Mouse (Mus musculus): ENCODE data around the gene P2rx7. TPM values are rescaled to one million over a fixed set of nuclear protein-coding genes. Genes with fewer than 3 reads are reported as not detected.
A peak's percentile ranks its signal among the peaks of the same experiment; 100 is the strongest.

Gene P2rx7
- polyA plus RNA-seq, 1 experiment from 2014 or later = 0.63 TPM

DNA sequence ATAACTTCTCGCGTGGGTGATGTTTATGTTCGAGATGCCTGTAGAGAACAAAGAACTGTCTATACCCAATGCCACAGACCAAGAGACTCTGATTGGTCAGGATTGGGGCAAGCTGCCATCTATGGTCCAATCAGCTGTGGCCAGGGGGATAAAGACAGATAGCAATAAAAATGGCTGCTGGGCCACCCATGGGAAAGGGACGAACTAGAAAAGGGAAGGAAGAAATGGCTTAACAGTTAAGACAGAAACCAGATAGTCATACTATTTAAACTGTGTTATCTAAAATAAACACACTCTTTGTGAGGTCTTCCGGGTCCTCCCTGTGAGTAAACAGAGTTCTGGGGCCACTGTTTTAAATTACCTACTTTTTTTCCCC, 57.1 kb downstream of the P2rx7 start:
- Histone ChIP-seq H3K27ac (replicated peaks) (no peak overlapping the region), H3K9me3 (replicated peaks) (no peaks in the 10 kb centered on the region), H3K4me1 (no peaks in the 10 kb centered on the region), H3K27me3 (ENCODE audit: low read depth, poor library complexity, severe bottlenecking) (0 out of 2 replicates have a peak, but pooled peaks cover under 1% of the 10 kb centered on the region), H3K36me3 (no peaks in the 10 kb centered on the region), H3K4me3 (no peak overlapping the region)
- no peak for DNase-seq (ENCODE audit: low spot score)
- WGBS = 73% methylated on average over 5 of the region's 5 CpGs

DNA sequence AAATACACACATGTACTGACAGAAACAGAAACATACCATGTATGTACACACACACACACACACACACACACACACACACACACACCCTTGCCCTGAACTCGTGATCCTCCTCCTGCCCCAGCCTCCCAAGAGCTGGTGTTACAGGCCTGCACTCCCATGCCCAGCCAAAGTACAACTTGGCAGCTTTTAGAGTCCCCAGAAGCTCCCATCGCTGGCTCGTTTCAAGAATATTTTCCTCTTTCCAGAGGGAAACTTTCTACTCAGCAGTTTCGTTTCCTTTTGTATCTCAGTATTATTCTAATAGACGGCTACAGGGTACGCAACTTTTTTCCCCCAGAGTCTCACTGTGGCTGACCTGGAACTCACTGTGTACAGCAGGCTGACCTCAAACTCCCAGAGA, 58.4 kb downstream of the P2rx7 start:
- no peaks in the 10 kb centered on the region for H3K36me3 ChIP-seq
- 84% methylated on average over 6 of the region's 6 CpGs for WGBS

DNA sequence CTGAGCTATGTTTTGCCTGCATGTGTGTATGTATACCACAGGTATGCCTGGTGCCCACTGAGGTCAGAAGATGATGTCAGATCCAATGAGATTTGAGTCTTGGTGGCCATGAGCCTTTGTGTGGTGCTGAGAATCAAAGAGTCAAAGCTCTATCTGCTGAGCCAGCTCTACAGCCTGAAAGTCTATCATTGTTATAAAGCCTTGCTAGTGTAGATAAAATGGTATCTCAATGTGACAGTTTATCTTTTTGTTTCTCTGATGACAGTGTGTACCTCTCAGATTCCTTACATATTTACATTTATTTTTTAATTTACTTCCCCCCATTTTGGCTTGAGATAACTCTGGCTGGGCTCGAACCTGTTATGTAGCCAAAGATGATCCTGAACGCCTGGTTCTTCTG, 59.9 kb downstream of the P2rx7 start:
- no peak for DNase-seq (ENCODE audit: low spot score)
- Histone ChIP-seq H3K9me3 (replicated peaks) (no peaks in the 10 kb centered on the region), H3K36me3 (no peaks in the 10 kb centered on the region), H3K27ac (replicated peaks) (no peak overlapping the region), H3K27me3 (ENCODE audit: low read depth, poor library complexity, severe bottlenecking) (peaks cover 17% of the 10 kb centered on the region), H3K4me3 (no peak overlapping the region), H3K4me1 (peaks cover 18% of the 10 kb centered on the region)
- 94% methylated on average over 2 of the region's 2 CpGs for WGBS

More for the DNA sequence above, 58.4 kb downstream of the P2rx7 start:
- Histone ChIP-seq H3K4me3 (no peak overlapping the region), H3K9me3 (replicated peaks) (no peaks in the 10 kb centered on the region), H3K4me1 (peaks cover 8% of the 10 kb centered on the region), H3K27me3 (ENCODE audit: low read depth, poor library complexity, severe bottlenecking) (peaks cover 11% of the 10 kb centered on the region), H3K27ac (replicated peaks) (no peak overlapping the region)
- DNase-seq (ENCODE audit: low spot score) = no peak

DNA sequence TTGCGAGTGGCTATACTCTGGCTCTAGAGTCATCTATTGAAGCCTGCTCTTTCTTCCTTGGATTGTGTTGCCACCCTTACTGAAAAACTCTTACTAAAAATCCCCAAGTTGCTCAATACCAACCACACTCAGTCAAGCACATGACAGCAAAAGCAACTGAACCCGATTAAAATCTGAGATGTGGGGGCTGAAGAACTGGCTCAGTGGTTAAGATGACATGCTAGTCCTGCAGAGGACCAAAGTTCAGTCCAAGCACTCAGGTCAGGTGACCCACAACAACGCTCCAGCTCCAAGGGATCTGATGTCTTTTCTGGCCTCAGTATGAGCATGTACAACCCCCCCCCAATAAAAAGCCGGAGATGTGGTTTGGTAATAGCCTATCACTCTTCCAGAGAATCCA, 60.9 kb downstream of the P2rx7 start:
- no peak overlapping the region for H3K4me3 ChIP-seq
- DNase-seq (ENCODE audit: low spot score) = no peak
- 91% methylated on average over 4 of the region's 4 CpGs for WGBS
- H3K27ac ChIP-seq (replicated peaks) = no peak overlapping the region
- no peaks in the 10 kb centered on the region for H3K9me3 ChIP-seq (replicated peaks)
- H3K4me1 ChIP-seq = peaks cover 18% of the 10 kb centered on the region
- H3K27me3 ChIP-seq (ENCODE audit: low read depth, poor library complexity, severe bottlenecking) = peaks cover 19% of the 10 kb centered on the region
- no peaks in the 10 kb centered on the region for H3K36me3 ChIP-seq

DNA sequence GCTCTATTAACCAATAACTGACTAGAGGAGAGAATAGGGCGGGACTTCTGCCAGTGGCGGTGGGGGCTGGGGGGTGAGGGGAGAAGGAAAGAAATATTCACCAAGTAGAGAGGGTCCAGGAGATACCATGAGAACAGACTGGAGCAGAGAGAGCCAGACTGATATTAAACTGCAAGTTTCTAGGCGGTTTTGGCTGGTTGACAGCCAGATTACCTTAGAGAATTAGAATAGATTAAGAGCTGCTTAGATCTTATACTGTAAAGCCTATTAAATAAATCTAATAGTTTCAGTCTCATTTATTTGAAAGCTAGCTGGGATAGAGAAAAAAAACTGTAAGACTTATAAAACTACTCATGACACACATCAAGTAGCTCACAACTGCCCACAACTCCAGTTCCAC, 61.5 kb downstream of the P2rx7 start:
- Histone ChIP-seq H3K27me3 (ENCODE audit: low read depth, poor library complexity, severe bottlenecking) (peaks cover 19% of the 10 kb centered on the region), H3K9me3 (replicated peaks) (no peaks in the 10 kb centered on the region), H3K36me3 (no peaks in the 10 kb centered on the region), H3K4me1 (peaks cover 18% of the 10 kb centered on the region), H3K4me3 (no peak overlapping the region), H3K27ac (replicated peaks) (no peak overlapping the region)
- DNase-seq (ENCODE audit: low spot score) = no peak
- WGBS = 85% methylated on average over 3 of the region's 3 CpGs

DNA sequence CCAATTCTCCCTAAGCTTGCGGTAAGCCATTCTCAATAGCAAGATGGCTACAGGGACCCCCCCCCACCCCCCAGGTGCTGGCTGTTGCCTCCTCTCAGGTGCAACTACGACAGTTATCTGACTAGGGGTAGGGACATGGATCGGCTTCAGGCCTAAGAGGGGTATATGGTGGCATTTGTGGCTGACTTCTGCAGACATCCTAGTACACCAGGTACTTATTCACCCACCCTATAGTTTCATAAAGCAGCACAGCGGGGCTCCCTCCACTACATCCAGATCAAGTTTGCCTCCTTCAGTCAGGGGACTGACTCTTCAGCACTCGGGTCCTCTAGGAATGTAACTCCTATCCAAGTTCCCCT, 63.2 kb downstream of the P2rx7 start:
- 46% methylated on average over 5 of the region's 5 CpGs for WGBS
- peak overlapping the region; percentile 77 for H3K4me3 ChIP-seq
- DNase-seq (ENCODE audit: low spot score) = no peak
- peaks cover 18% of the 10 kb centered on the region for H3K4me1 ChIP-seq
- no peaks in the 10 kb centered on the region for H3K9me3 ChIP-seq (replicated peaks)
- peak overlapping the region; percentile 88 for H3K27ac ChIP-seq (replicated peaks)
- no peaks in the 10 kb centered on the region for H3K36me3 ChIP-seq
- peaks cover 19% of the 10 kb centered on the region for H3K27me3 ChIP-seq (ENCODE audit: low read depth, poor library complexity, severe bottlenecking)

DNA sequence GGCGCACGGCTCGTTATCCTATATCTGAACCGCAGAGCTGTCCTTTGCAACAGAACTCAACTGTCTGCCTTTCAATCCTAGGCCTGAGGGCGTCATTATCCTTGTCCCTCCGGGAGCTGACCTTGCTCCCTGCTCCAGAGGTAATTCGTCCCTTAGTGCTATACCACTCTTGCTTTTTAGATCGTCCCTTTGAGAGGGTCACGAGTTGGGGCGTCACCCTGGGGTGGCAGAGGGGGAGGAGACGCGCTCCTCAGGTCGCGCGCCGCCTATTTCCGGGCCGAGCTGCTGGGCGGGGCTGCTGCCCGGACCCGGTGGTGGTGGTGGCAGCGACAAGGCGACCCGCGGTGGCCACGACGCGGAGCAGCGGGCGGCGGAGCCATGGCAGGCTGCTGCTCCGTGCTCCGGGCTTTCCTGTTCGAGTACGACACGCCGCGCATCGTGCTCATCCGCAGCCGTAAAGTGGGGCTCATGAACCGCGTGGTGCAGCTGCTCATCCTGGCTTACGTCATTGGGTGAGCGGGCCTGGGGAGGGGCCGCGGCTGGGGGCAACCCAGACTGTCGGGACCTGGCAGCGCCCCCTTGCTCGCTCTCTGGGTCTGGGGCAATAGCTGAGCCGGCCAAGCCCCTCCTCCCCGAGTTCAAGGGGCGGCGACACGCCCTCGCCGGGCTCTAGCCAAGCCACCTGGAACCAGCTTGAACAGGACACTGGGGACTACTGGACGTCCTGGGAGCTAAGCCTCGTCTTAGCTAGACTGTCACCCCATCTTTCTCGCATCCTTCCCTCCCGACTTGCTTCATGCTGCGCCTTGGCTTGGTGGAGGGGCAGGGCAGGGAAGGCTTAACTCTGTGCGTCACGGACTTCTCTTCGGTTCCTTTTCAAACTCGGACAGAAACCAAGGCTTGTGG, 63.8 kb downstream of the P2rx7 start, which contains the start of gene P2rx4:
Gene P2rx4, plus strand, starts transcription at position 269 of the 906 bp plus-strand sequence.
- Histone ChIP-seq H3K27me3 (ENCODE audit: low read depth, poor library complexity, severe bottlenecking) (peaks cover 19% of the 10 kb centered on the region), H3K9me3 (replicated peaks) (no peaks in the 10 kb centered on the region), H3K36me3 (no peaks in the 10 kb centered on the region), H3K4me1 (peaks cover 18% of the 10 kb centered on the region), H3K27ac (replicated peaks) (peak within 1 kb of the TSS; percentile 88), H3K4me3 (peak within 1 kb of the TSS; percentile 77)
- DNase-seq (ENCODE audit: low spot score) = peak; percentile 79
- WGBS = 1% methylated on average over 66 of the region's 66 CpGs

DNA sequence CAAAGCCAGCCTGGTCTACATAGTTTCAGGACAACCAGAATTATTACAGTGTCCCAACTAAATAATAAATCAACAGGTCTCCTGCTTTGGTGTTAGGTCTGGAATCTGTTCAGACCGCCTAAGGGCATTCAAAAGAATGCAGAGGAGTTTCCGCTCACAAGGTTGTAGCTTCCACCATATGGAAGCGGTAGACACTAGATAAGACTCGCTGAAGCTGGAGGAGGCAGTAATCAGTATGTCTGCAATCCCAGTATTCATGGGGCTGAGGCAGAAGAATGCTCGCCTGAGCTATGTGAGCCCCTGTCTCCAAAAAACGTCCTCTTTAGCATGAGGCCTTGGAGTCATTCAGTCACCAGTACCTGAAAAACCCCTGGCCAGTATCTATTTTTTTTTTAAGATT, 65.1 kb downstream of the P2rx7 start:
- Histone ChIP-seq H3K27me3 (ENCODE audit: low read depth, poor library complexity, severe bottlenecking) (peaks cover 19% of the 10 kb centered on the region), H3K4me3 (no peak overlapping the region), H3K27ac (replicated peaks) (no peak overlapping the region), H3K9me3 (replicated peaks) (no peaks in the 10 kb centered on the region), H3K36me3 (no peaks in the 10 kb centered on the region), H3K4me1 (peaks cover 18% of the 10 kb centered on the region)
- 89% methylated on average over 6 of the region's 6 CpGs for WGBS
- DNase-seq (ENCODE audit: low spot score) = no peak

DNA sequence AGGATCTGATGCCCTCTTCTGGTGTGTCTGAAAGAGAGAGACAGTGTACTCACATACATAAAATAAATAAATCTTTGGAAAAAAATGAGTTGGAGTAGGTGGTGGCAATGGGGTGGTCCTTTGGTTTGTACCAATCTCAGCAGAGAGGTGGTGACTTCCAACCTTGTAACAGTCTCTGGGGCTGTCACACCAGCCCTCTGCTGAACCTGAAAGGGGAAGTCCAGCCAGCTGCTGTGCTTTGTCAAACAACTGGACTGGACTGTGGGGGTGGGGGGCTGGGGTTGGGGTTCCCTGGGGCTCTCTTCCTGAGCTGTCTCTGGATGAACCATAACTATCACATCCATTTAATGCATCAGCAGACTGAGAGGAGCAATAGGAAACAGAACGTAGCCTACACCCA, 72.0 kb downstream of the P2rx7 start:
- no peak overlapping the region for H3K4me3 ChIP-seq
- H3K27ac ChIP-seq (replicated peaks) = no peak overlapping the region
- DNase-seq (ENCODE audit: low spot score) = no peak
- no peaks in the 10 kb centered on the region for H3K4me1 ChIP-seq
- no peaks in the 10 kb centered on the region for H3K9me3 ChIP-seq (replicated peaks)
- H3K27me3 ChIP-seq (ENCODE audit: low read depth, poor library complexity, severe bottlenecking) = no peaks in the 10 kb centered on the region
- 93% methylated on average over 1 of the region's 1 CpGs for WGBS
- no peaks in the 10 kb centered on the region for H3K36me3 ChIP-seq

DNA sequence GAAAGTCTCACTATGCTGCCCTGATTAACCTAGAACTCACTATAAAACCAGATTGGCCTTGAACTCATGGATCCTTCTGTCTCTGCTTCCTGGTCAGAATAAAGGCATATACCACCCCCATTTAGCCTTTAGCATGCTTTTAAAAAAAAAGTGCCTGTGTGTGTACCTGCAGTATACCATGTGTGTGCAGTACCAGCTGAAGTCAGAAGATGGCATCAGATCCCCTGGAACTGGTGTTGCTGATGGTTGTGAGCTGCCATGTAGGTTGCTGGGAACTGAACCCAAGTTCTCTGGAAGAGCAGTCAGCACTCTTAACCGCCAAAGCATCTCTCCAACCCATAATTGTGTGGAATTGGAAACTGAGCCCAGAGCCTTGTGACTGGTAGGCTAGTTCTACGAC, 73.1 kb downstream of the P2rx7 start:
- no peaks in the 10 kb centered on the region for H3K36me3 ChIP-seq
- no peaks in the 10 kb centered on the region for H3K27me3 ChIP-seq (ENCODE audit: low read depth, poor library complexity, severe bottlenecking)
- H3K4me3 ChIP-seq = no peak overlapping the region
- no peak overlapping the region for H3K27ac ChIP-seq (replicated peaks)
- no peaks in the 10 kb centered on the region for H3K9me3 ChIP-seq (replicated peaks)
- H3K4me1 ChIP-seq = no peaks in the 10 kb centered on the region
- 97% methylated on average over 2 of the region's 2 CpGs for WGBS
- no peak for DNase-seq (ENCODE audit: low spot score)

DNA sequence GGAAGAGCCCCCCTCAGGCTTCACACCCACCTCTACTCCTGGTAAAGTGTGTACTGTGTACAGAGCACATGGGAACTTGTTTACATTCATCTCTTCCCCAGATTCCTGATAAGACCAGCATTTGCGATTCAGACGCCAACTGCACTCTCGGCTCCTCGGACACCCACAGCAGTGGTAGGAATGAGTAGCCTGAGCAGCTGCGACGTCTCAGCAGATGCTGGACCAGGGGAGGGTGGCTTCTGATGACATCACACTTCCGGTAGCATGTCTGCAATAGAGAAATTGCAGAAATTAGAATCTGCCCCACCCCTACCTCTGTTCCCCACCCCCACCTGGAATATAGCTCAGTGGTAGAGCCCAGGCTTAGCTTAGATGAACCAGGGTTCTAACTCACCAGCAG, 74.7 kb downstream of the P2rx7 start:
- Histone ChIP-seq H3K9me3 (replicated peaks) (no peaks in the 10 kb centered on the region), H3K36me3 (no peaks in the 10 kb centered on the region), H3K4me1 (no peaks in the 10 kb centered on the region), H3K27ac (replicated peaks) (no peak overlapping the region), H3K27me3 (ENCODE audit: low read depth, poor library complexity, severe bottlenecking) (no peaks in the 10 kb centered on the region), H3K4me3 (no peak overlapping the region)
- DNase-seq (ENCODE audit: low spot score) = no peak
- 92% methylated on average over 7 of the region's 7 CpGs for WGBS

DNA sequence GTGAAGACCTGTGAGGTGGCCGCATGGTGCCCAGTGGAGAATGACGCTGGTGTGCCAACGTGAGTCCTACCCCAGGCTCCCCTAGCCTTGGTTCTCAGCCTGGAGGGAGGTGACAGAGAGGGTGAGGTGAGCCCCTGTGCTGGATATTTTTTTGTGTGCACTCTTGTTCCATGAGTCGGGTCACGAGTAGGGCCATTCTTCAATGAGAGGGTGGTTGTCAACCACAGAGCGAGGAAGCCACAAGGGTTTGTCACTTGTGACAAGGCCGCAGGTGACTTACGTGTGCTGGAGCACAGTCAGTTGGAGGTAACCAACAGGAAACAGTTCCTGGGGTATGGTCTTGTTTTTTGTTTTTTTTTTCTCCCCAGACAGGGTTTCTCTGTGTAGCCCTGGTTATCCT, 75.5 kb downstream of the P2rx7 start:
- no peaks in the 10 kb centered on the region for H3K27me3 ChIP-seq (ENCODE audit: low read depth, poor library complexity, severe bottlenecking)
- 95% methylated on average over 8 of the region's 8 CpGs for WGBS
- no peaks in the 10 kb centered on the region for H3K36me3 ChIP-seq
- H3K27ac ChIP-seq (replicated peaks) = no peak overlapping the region
- H3K4me3 ChIP-seq = no peak overlapping the region
- H3K4me1 ChIP-seq = no peaks in the 10 kb centered on the region
- no peaks in the 10 kb centered on the region for H3K9me3 ChIP-seq (replicated peaks)
- no peak for DNase-seq (ENCODE audit: low spot score)

DNA sequence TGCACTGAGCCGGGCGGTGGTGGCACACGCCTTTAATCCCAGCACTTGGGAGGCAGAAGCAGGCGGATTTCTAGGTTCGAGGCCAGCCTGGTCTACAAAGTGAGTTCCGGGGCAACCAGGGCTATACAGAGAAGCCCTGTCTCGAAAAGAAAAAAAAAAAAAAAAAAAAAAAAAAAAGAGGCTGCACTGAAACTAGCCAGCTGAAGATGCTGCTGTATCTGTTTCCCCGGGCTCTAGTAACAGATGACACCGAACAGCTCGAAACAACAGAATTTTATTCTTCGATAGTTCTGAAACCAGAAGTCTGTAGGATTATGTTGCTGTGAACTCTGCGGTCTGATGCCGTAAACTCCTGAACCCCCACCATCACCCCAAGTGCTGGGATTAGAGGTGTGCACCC, 81.7 kb downstream of the P2rx7 start:
- no peaks in the 10 kb centered on the region for H3K27me3 ChIP-seq (ENCODE audit: low read depth, poor library complexity, severe bottlenecking)
- no peaks in the 10 kb centered on the region for H3K9me3 ChIP-seq (replicated peaks)
- no peaks in the 10 kb centered on the region; the same call in 1 of the 2 replicates for H3K36me3 ChIP-seq
- 0 out of 2 replicates have a peak, but pooled peaks cover 3% of the 10 kb centered on the region for H3K4me1 ChIP-seq
- H3K4me3 ChIP-seq = no peak overlapping the region
- DNase-seq (ENCODE audit: low spot score) = no peak
- no peak overlapping the region for H3K27ac ChIP-seq (replicated peaks)
- 92% methylated on average over 13 of the region's 13 CpGs for WGBS
